Mouse (Mus musculus) kidney, adult 2 months (tissue): ENCODE results near the gene Shank3. TPM values are rescaled to one million over a fixed set of nuclear protein-coding genes. Genes with fewer than 3 reads are reported as not detected.

ENCODE experiments used
- DNase-seq: peaks from one replicate; pipeline ENCODE4 v3.0.0; 2021
- H3K27ac ChIP-seq: fragments of 200-500 bp; 2 replicates; pipeline ENCODE4 v1.5.1; 2012; ENCODE audit warnings: low read depth, low read length, control low read depth, inconsistent platforms; ENCODE audit not compliant: insufficient read depth
- H3K27me3 ChIP-seq: fragments of 200-500 bp; replicated peaks from 2 replicates; pipeline ENCODE4 v1.6.1; 2012; ENCODE audit warnings: mild to moderate bottlenecking, moderate library complexity, low read length, inconsistent platforms; ENCODE audit not compliant: control insufficient read depth, insufficient read depth
- H3K36me3 ChIP-seq: fragments of 200-500 bp; 2 replicates; pipeline ENCODE4 v1.6.1; 2012; ENCODE audit warnings: mild to moderate bottlenecking, moderate library complexity, low read length, inconsistent platforms; ENCODE audit not compliant: control insufficient read depth, insufficient read depth
- H3K4me1 ChIP-seq: fragments of 200-500 bp; 2 replicates; pipeline ENCODE4 v1.6.1; 2011; ENCODE audit warnings: low read length; ENCODE audit not compliant: control insufficient read depth, insufficient read depth
- H3K4me3 ChIP-seq: fragments of 200-500 bp; 2 replicates; pipeline ENCODE4 v1.5.1; 2011; ENCODE audit warnings: mild to moderate bottlenecking, low read depth, low read length, control low read depth; ENCODE audit not compliant: insufficient read depth
- CTCF ChIP-seq: fragments of 200-500 bp; conservative IDR thresholded peaks from 2 replicates; pipeline ENCODE4 v1.5.1; 2011; ENCODE audit warnings: low read depth, mild to moderate bottlenecking, control low read depth, low read length, moderate library complexity, mixed read lengths; ENCODE audit not compliant: insufficient read depth, insufficient read length
- POLR2A ChIP-seq: fragments of 200-500 bp; IDR thresholded peaks from one replicate; pipeline ENCODE4 v1.6.1; 2011; ENCODE audit warnings: low read depth, low read length, control low read depth
- WGBS: fragments of 180-500 bp; shearing (Covaris S2); methylation state at CpG from one replicate; pipeline ENCODE4 v1.1.7; 2018; 5-methylcytosine and 5-hydroxymethylcytosine counted together
- polyA plus RNA-seq: library from polyadenylated mRNA; depleted of rRNA; stranded (reverse); fragments of >200 nt; gene quantifications from 2 replicates; pipeline ENCODE4 v1.2.3, GENCODE M21; 2012

The Shank3 gene
- polyA plus RNA-seq, 1 experiment: 18.0 TPM

- Histone ChIP-seq H3K27me3 (no peaks in the 10 kb centered on the region), H3K4me3 (no peak overlapping the region), H3K27ac (no peak overlapping the region), H3K4me1 (no peaks in the 10 kb centered on the region), H3K36me3 (no peaks in the 10 kb centered on the region)
- DNase-seq: no peak
- WGBS: 29% methylated on average over 40 of the region's 40 CpGs
- no peak for TF ChIP-seq CTCF
These were observed 58.0 kb downstream of the Shank3 start for GRCm38 (mm10) chr15:89557179-89557995.

- no peaks in the 10 kb centered on the region for H3K36me3 ChIP-seq
- no peak overlapping the region for H3K27ac ChIP-seq
- H3K27me3 ChIP-seq: no peaks in the 10 kb centered on the region
- no peak overlapping the region for H3K4me3 ChIP-seq
- no peaks in the 10 kb centered on the region for H3K4me1 ChIP-seq
- DNase-seq: no peak
- WGBS: 21% methylated on average over 34 of the region's 34 CpGs
- TF ChIP-seq POLR2A (no peak), CTCF (no peak)
These were observed 58.6 kb downstream of the Shank3 start for GRCm38 (mm10) chr15:89557996-89558390.

- H3K36me3 ChIP-seq: no peaks in the 10 kb centered on the region
- no peak for DNase-seq
- H3K27me3 ChIP-seq: no peaks in the 10 kb centered on the region
- no peak for TF ChIP-seq POLR2A
- TF ChIP-seq CTCF: no peak
- H3K27ac ChIP-seq: no peak overlapping the region
- H3K4me3 ChIP-seq: no peak overlapping the region
- 48% methylated on average over 10 of the region's 10 CpGs for WGBS
- H3K4me1 ChIP-seq: no peaks in the 10 kb centered on the region
These were observed 59.8 kb downstream of the Shank3 start for GRCm38 (mm10) chr15:89559202-89559731.

GRCm38 (mm10) chr15:89568114-89568513 is 68.7 kb downstream of the Shank3 start, which contains the start of gene Acr:
Gene Acr (plus strand): TSS chr15:89568326.
- Histone ChIP-seq H3K36me3 (no peaks in the 10 kb centered on the region), H3K27me3 (no peaks in the 10 kb centered on the region), H3K27ac (no peak within 1 kb of the TSS), H3K4me3 (no peak within 1 kb of the TSS), H3K4me1 (no peaks in the 10 kb centered on the region)
- 66% methylated on average over 6 of the region's 6 CpGs for WGBS
- TF ChIP-seq POLR2A (no peak), CTCF (no peak)
- DNase-seq: no peak

- Histone ChIP-seq H3K27me3 (no peaks in the 10 kb centered on the region), H3K4me1 (no peaks in the 10 kb centered on the region), H3K36me3 (no peaks in the 10 kb centered on the region), H3K27ac (no peak overlapping the region), H3K4me3 (no peak overlapping the region)
- TF ChIP-seq CTCF (no peak), POLR2A (no peak)
- no peak for DNase-seq
- WGBS: 58% methylated on average over 8 of the region's 8 CpGs
These were observed 72.7 kb downstream of the Shank3 start for GRCm38 (mm10) chr15:89572147-89572546.

GRCm38 (mm10) chr15:89582494-89582893 is 83.1 kb downstream of the Shank3 start:
- no peaks in the 10 kb centered on the region for H3K36me3 ChIP-seq
- TF ChIP-seq CTCF (no peak), POLR2A (no peak)
- H3K4me1 ChIP-seq: no peaks in the 10 kb centered on the region
- no peak for DNase-seq
- H3K27ac ChIP-seq: no peak overlapping the region
- H3K27me3 ChIP-seq: no peaks in the 10 kb centered on the region
- H3K4me3 ChIP-seq: no peak overlapping the region
- whole genome bisulfite sequencing: 91% methylated on average over 7 of the region's 7 CpGs

- 66% methylated on average over 5 of the region's 5 CpGs for WGBS
- TF ChIP-seq CTCF (no peak), POLR2A (no peak)
- no peaks in the 10 kb centered on the region for H3K36me3 ChIP-seq
- H3K27ac ChIP-seq: no peak overlapping the region
- H3K4me3 ChIP-seq: no peak overlapping the region
- peak; percentile 9 for DNase-seq
- peaks cover 4% of the 10 kb centered on the region; the same call in 1 of the 2 replicates for H3K4me1 ChIP-seq
- no peaks in the 10 kb centered on the region for H3K27me3 ChIP-seq
These were observed 85.7 kb downstream of the Shank3 start for GRCm38 (mm10) chr15:89585101-89585500.
